22 mouse cellular contexts compared by ENCODE assay signal in genomic region chr5:89227948-89228347, GRCm38 (mm10).
DNase-seq lines count a peak whose midpoint lies in the region; ATAC-seq and TF ChIP-seq lines count a peak whose summit lies in the region.
"Had no signal": no experiment of that assay in that cellular context is flagged by ENCODE, and none has a peak within 500 bp of the region (broad histone marks: within the 10 kb centered on the region; RNA-seq: fewer than 3 reads in every experiment).

No protein-coding gene starts in this region.

- no peaks in the 10 kb centered on the region for H3K4me1 ChIP-seq in heart, adult 2 months (ENCODE audit: control insufficient read depth, insufficient read depth, low read length)
- H3K4me1 ChIP-seq in liver, postnatal 0 days (ENCODE audit: insufficient read depth) = no peaks in the 10 kb centered on the region
- H3K4me1 ChIP-seq in CH12.LX (ENCODE audit: control insufficient read depth in 1 of 2, insufficient read depth in 2 of 2) = no peaks in the 10 kb centered on the region
- H3K4me1 ChIP-seq: heart, embryonic 13.5 days; hindbrain, embryonic 15.5 days; liver, embryonic 13.5 days had no signal

- no peak for TF ChIP-seq EP300 in heart, adult 2 months (IDR thresholded peaks at IDR 0.05; ENCODE audit: insufficient read depth, low read depth, low read length)
- TF ChIP-seq EP300 in liver, postnatal 0 days (IDR thresholded peaks at IDR 0.05; ENCODE audit: low read depth) = no peak
- no peak for TF ChIP-seq EP300 in CH12.LX (IDR thresholded peaks at IDR 0.05; ENCODE audit: low read length)

- H3K9ac ChIP-seq in heart, adult 2 months (ENCODE audit: low read depth, low read length) = no peak overlapping the region
- no peak overlapping the region for H3K9ac ChIP-seq in liver, postnatal 0 days (replicated peaks)
- no peak overlapping the region for H3K9ac ChIP-seq in CH12.LX (ENCODE audit: insufficient read depth, low read depth)
- H3K9ac ChIP-seq: heart, embryonic 13.5 days; hindbrain, embryonic 15.5 days; liver, embryonic 13.5 days had no signal

- no peaks in the 10 kb centered on the region for H3K36me3 ChIP-seq in heart, adult 2 months (ENCODE audit: control insufficient read depth, insufficient read depth, low read length)
- no peaks in the 10 kb centered on the region; the same call in 1 of the 2 replicates for H3K36me3 ChIP-seq in liver, postnatal 0 days (replicated peaks; ENCODE audit: insufficient read depth, low read length)
- H3K36me3 ChIP-seq in CH12.LX (replicated peaks in 1 of 2; ENCODE audit: control insufficient read depth in 1 of 2, insufficient read depth in 1 of 2, low read length in 1 of 2) = no peaks in the 10 kb centered on the region
- H3K36me3 ChIP-seq: forebrain, embryonic 10.5 days; hindbrain, embryonic 15.5 days; liver, embryonic 13.5 days had no signal

- H3K79me2 ChIP-seq in heart, adult 2 months (replicated peaks; ENCODE audit: control insufficient read depth, insufficient read depth, low read length) = no peaks in the 10 kb centered on the region
- no peaks in the 10 kb centered on the region for H3K79me2 ChIP-seq in CH12.LX (replicated peaks; ENCODE audit: control insufficient read depth, extremely low read depth, insufficient read depth, poor library complexity, severe bottlenecking)

- no peak overlapping the region for H3K4me3 ChIP-seq in heart, adult 2 months
- no peak overlapping the region for H3K4me3 ChIP-seq in liver, postnatal 0 days (ENCODE audit: low read depth, low read length)
- no peak overlapping the region for H3K4me3 ChIP-seq in CH12.LX (replicated peaks in 1 of 3; ENCODE audit: low read depth in 2 of 3, low read length in 2 of 3, poor library complexity in 1 of 3)
- H3K4me3 ChIP-seq: forebrain, embryonic 10.5 days; heart, embryonic 13.5 days; hindbrain, embryonic 15.5 days; limb, embryonic 10.5 days; liver, embryonic 13.5 days had no signal

- TF ChIP-seq CTCF in heart, adult 2 months (IDR thresholded peaks at IDR 0.05) = peak; percentile 44
- TF ChIP-seq CTCF in liver, postnatal 0 days (IDR thresholded peaks at IDR 0.05; ENCODE audit: low read depth) = peak; percentile 19; the same call in 1 of the 2 replicates
- peak in 1 of 2 experiments; percentile 21; a peak in 2 of 4 replicates for TF ChIP-seq CTCF in CH12.LX (conservative IDR thresholded peaks at IDR 0.05 in 1 of 2, IDR thresholded peaks at IDR 0.05 in 1 of 2; ENCODE audit: low read depth in 2 of 2, low read length in 2 of 2)

- no peak for TF ChIP-seq POLR2A in heart, adult 2 months (IDR thresholded peaks at IDR 0.05; ENCODE audit: insufficient read depth, low read depth, low read length)
- TF ChIP-seq POLR2A in CH12.LX (IDR thresholded peaks at IDR 0.05; ENCODE audit: low read depth, low read length) = no peak

- ATAC-seq in liver, postnatal 0 days = no peak
- ATAC-seq: activated CD4-positive, CD25-positive, alpha-beta regulatory T cell, adult 4 months had no signal

- WGBS in heart, adult 2 months = 73% methylated on average over 2 of the region's 2 CpGs
- WGBS in liver, postnatal 0 days (ENCODE audit: insufficient replicate concordance) = 70% methylated on average over 2 of the region's 2 CpGs

- no peak overlapping the region for H3K4me2 ChIP-seq in liver, postnatal 0 days (ENCODE audit: low read depth, low read length)
- H3K4me2 ChIP-seq in CH12.LX (ENCODE audit: insufficient read depth, low read depth, poor library complexity, severe bottlenecking) = no peak overlapping the region
- H3K4me2 ChIP-seq: heart, embryonic 13.5 days; hindbrain, embryonic 15.5 days; liver, embryonic 13.5 days had no signal

- intact Hi-C loops in heart, adult 2 months (cut with DNase I) = no loop called here

- TF ChIP-seq RAD21 in CH12.LX (IDR thresholded peaks at IDR 0.05; ENCODE audit: low read depth, low read length) = peak; percentile 3

- H3K27ac ChIP-seq in heart, adult 2 months = no peak overlapping the region
- H3K27ac ChIP-seq in liver, postnatal 0 days (ENCODE audit: low read depth) = no peak overlapping the region
- no peak overlapping the region for H3K27ac ChIP-seq in CH12.LX (ENCODE audit: insufficient read depth, low read depth)
- H3K27ac ChIP-seq: forebrain, embryonic 10.5 days; heart, embryonic 13.5 days; hindbrain, embryonic 15.5 days; limb, embryonic 10.5 days; liver, embryonic 13.5 days had no signal

- H3K9me3 ChIP-seq in liver, postnatal 0 days (ENCODE audit: low read length) = no peaks in the 10 kb centered on the region
- H3K9me3 ChIP-seq in CH12.LX (replicated peaks; ENCODE audit: low read length) = no peaks in the 10 kb centered on the region
- H3K9me3 ChIP-seq: forebrain, embryonic 10.5 days; heart, embryonic 13.5 days; hindbrain, embryonic 15.5 days; limb, embryonic 10.5 days; liver, embryonic 13.5 days had no signal

- in situ Hi-C loops in CH12.LX (cut with MboI; ENCODE audit: low pct_ligation_motif_present, low pct_unique_long_range_greater_than_20kb, low sequenced_read_pairs) = no loop called here

- no peak for DNase-seq in heart, adult 2 months
- DNase-seq in heart, postnatal 4 days = no peak
- DNase-seq in liver, postnatal 0 days = no peak
- DNase-seq in liver = no peak
- DNase-seq in CH12.LX (ENCODE audit: extremely low read depth) = no peak
- peak; percentile 29 for DNase-seq in naive thymus-derived CD4-positive, alpha-beta T cell, adult 2 months (ENCODE audit: low read depth)
- no peak for DNase-seq in c-Kit-positive CD71-positive TER-119-positive erythroid progenitor cells, embryonic 14.5 days (ENCODE audit: low spot score)
- DNase-seq: adrenal gland, postnatal 10 days; cerebellum, adult 11-12 months; cerebellum, postnatal 25 days; gastrocnemius, postnatal 10 days; kidney, adult 18-20 months; kidney, postnatal 10 days; liver, embryonic 13.5 days; lung, postnatal 10 days; midbrain, embryonic 14.5 days; thymus, postnatal 36 days had no signal

- dilution Hi-C loops in CH12.LX (cut with MboI; ENCODE audit: extremely low pct_ligation_motif_present, extremely low pct_unique_long_range_greater_than_20kb, low sequenced_read_pairs) = no loop called here

- H3K27me3 ChIP-seq in heart, adult 2 months (ENCODE audit: control insufficient read depth, insufficient read depth, low read length) = no peaks in the 10 kb centered on the region; the same call in 1 of the 2 replicates
- no peaks in the 10 kb centered on the region for H3K27me3 ChIP-seq in liver, postnatal 0 days (ENCODE audit: insufficient read depth, low read length)
- H3K27me3 ChIP-seq in CH12.LX (replicated peaks) = no peaks in the 10 kb centered on the region
- H3K27me3 ChIP-seq: heart, embryonic 13.5 days; hindbrain, embryonic 15.5 days; liver, embryonic 13.5 days had no signal

TF ChIP-seq in CH12.LX, 34 proteins besides CTCF, POLR2A, EP300 and RAD21:
- TF ChIP-seq KAT2A (IDR thresholded peaks at IDR 0.05; ENCODE audit: insufficient replicate concordance, low read length) (no peak), MAX (IDR thresholded peaks at IDR 0.05; ENCODE audit: low read length) (no peak), MYC (IDR thresholded peaks at IDR 0.05; ENCODE audit: low read depth, low read length) (no peak), CHD2 (IDR thresholded peaks at IDR 0.05; ENCODE audit: low read length) (no peak), RCOR1 (conservative IDR thresholded peaks at IDR 0.05; ENCODE audit: low read depth, low read length) (no peak)
